10 mouse cellular contexts compared by ENCODE assay signal in the genomic region with DNA sequence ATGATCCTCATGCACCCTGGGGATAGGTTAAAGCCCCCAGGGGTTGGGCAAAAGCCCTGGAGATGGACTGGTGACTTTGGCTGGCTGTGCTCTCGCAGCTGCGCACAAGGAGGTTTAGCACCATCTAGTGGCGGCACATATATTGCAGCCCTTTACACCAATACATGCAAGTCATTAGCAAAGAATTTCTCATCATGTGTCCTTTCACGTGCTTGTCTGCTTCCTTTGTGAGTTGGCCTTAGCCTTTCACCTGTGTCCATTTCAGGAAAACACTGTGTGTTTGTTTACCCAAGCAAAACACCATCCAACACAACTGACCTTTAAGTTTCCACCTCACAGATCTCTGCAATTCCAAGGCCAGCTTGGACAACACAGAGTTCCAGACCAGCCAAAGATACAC. TPM values are rescaled to one million over a fixed set of nuclear protein-coding genes. Genes with fewer than 3 reads are reported as not detected.
DNase-seq lines count a peak whose midpoint lies in the region; ATAC-seq and TF ChIP-seq lines count a peak whose summit lies in the region.
"Not testable (repeated sequence)": the region's sequence is repeated elsewhere in the genome, so short reads cannot be mapped to it uniquely, and the experiment has no call there.
"Had no signal": no experiment of that assay in that cellular context is flagged by ENCODE, and none has a peak within 500 bp of the region (broad histone marks: within the 10 kb centered on the region; RNA-seq: fewer than 3 reads in every experiment).

No protein-coding gene starts in this region.

- H3K9ac ChIP-seq in kidney, postnatal 0 days (ENCODE audit: low read depth, low read length) = not testable (repeated sequence)

- peak; percentile 49 for ATAC-seq in erythroblast, adult 5-6 weeks (replicated peaks; ENCODE audit: low FRiP score, poor library complexity, severe bottlenecking)
- not testable (repeated sequence) for ATAC-seq in kidney, postnatal 0 days (replicated peaks; ENCODE audit: low FRiP score, low read depth)

- not testable (repeated sequence) for H3K27me3 ChIP-seq in kidney, postnatal 0 days (ENCODE audit: insufficient read depth, low read length)

- peak; percentile 21; the same call in 1 of the 2 replicates for TF ChIP-seq CTCF in kidney, postnatal 0 days (IDR thresholded peaks at IDR 0.05; ENCODE audit: low read depth)
- peak; percentile 43 for TF ChIP-seq CTCF in left cerebral cortex, adult 2 months (IDR thresholded peaks at IDR 0.05)

- not testable (repeated sequence) for H3K9me3 ChIP-seq in kidney, postnatal 0 days (replicated peaks; ENCODE audit: low read length)

- DNase-seq in adrenal gland, postnatal 14 days = peak; percentile 73
- peak; percentile 48 to 74 for DNase-seq in heart, adult 18-20 months
- DNase-seq in kidney, postnatal 0 days (ENCODE audit: low spot score) = peak; percentile 3
- peak; percentile 28 to 31 for DNase-seq in left cerebral cortex, adult 2 months (ENCODE audit: extremely low spot score in 1 of 2, low spot score in 2 of 2)
- DNase-seq in lung, postnatal 36 days = peak; percentile 86
- DNase-seq in skeletal muscle tissue, adult 2 months (ENCODE audit: low read depth, low spot score) = peak; percentile 50

- 46% methylated on average over 4 of the region's 4 CpGs for WGBS in kidney, postnatal 0 days

- not testable (repeated sequence) for H3K4me2 ChIP-seq in kidney, postnatal 0 days (ENCODE audit: low read length)

- not testable (repeated sequence) for H3K4me3 ChIP-seq in kidney, postnatal 0 days (replicated peaks; ENCODE audit: low read depth, low read length); left cerebral cortex, adult 2 months

- not testable (repeated sequence) for H3K27ac ChIP-seq in kidney, postnatal 0 days; left cerebral cortex, adult 2 months

- intact Hi-C loops in left cerebral cortex, adult 2 months (cut with DNase I) = not testable (repeated sequence)

- H3K36me3 ChIP-seq in kidney, postnatal 0 days (ENCODE audit: insufficient read depth, low read length) = not testable (repeated sequence)

- not testable (repeated sequence) for H3K4me1 ChIP-seq in kidney, postnatal 0 days (replicated peaks; ENCODE audit: insufficient read depth, low read length)

RNA-seq across cellular contexts. Expression of gene Olfr372, which starts 8.1 kb away (rescaled TPM):
- not detected in 2 replicates for total RNA-seq in adrenal gland, postnatal 14 days (2021)
- total RNA-seq in erythroblast, adult 5-6 weeks (2015; ENCODE audit: low replicate concordance) = not detected in 2 replicates
- not detected in 2 replicates for total RNA-seq in erythroblast, adult 5-6 weeks (2017; ENCODE audit: low replicate concordance)
- not detected for total RNA-seq in heart, adult 18-20 months (2021)
- not detected in 2 replicates for polyA plus RNA-seq in kidney, postnatal 0 days (2015; fragmentation: Nextera tagmentation; extraction: Ambion mirVana)
- total RNA-seq in left cerebral cortex, adult 2 months (2021) = not detected
- polyA plus RNA-seq: heart, embryonic 15.5 days; kidney, embryonic 16.5 days; lung, embryonic 16.5 days had no signal

RNA-seq across cellular contexts. Expression of gene Cyp4f18, which starts 23.5 kb away (rescaled TPM):
- 1.1 and 4.0 TPM in 2 replicates for total RNA-seq in adrenal gland, postnatal 14 days (2021)
- 15.3 and 25.2 TPM in 2 replicates for total RNA-seq in erythroblast, adult 5-6 weeks (2015; ENCODE audit: low replicate concordance)
- 7.7 and 10.3 TPM in 2 replicates for total RNA-seq in erythroblast, adult 5-6 weeks (2017; ENCODE audit: low replicate concordance)
- total RNA-seq in heart, adult 18-20 months (2021) = 1 to 10 TPM in 1 of 2 experiments, under 1 TPM in 1; 0.69 to 2.7 TPM
- polyA plus RNA-seq in kidney, postnatal 0 days (2015; fragmentation: Nextera tagmentation; extraction: Ambion mirVana) = 1.4 and 1.9 TPM in 2 replicates
- not detected for total RNA-seq in left cerebral cortex, adult 2 months (2021)

RNA-seq across cellular contexts. Expression of gene Olfr373, which starts 50.1 kb away (rescaled TPM):
- not detected in 2 replicates for total RNA-seq in adrenal gland, postnatal 14 days (2021)
- total RNA-seq in erythroblast, adult 5-6 weeks (2015; ENCODE audit: low replicate concordance) = not detected in 2 replicates
- not detected in 2 replicates for total RNA-seq in erythroblast, adult 5-6 weeks (2017; ENCODE audit: low replicate concordance)
- total RNA-seq in heart, adult 18-20 months (2021) = not detected
- 0.08 TPM in 1 of 2 replicates, not detected in the other for polyA plus RNA-seq in kidney, postnatal 0 days (2015; fragmentation: Nextera tagmentation; extraction: Ambion mirVana)
- total RNA-seq in left cerebral cortex, adult 2 months (2021) = not detected
- polyA plus RNA-seq: heart, embryonic 15.5 days; kidney, embryonic 16.5 days; lung, embryonic 16.5 days had no signal

Comparison
In these comparisons a context has a peak if more than half of its experiments do, and no peak if none do; other contexts are left out.
1. DNase-seq: peak in every context shown above with its lines; median percentile 86 in lung, postnatal 36 days; 73 in adrenal gland, postnatal 14 days; 61 in heart, adult 18-20 months; 50 in skeletal muscle tissue, adult 2 months; 30 in left cerebral cortex, adult 2 months; 3 in kidney, postnatal 0 days.